Mouse (Mus musculus) heart, postnatal 0 days (tissue): ENCODE results near the gene Atp8a1.

Experiments used
- CTCF ChIP-seq: IDR thresholded peaks from 2 replicates; pipeline ENCODE4 v1.5.1; 2016; ENCODE audit warnings: antibody characterized with exemption, control low read depth, low read depth
- EP300 ChIP-seq: IDR thresholded peaks from 2 replicates; pipeline ENCODE4 v1.6.1; 2016; ENCODE audit warnings: antibody characterized with exemption, low read depth

DNA sequence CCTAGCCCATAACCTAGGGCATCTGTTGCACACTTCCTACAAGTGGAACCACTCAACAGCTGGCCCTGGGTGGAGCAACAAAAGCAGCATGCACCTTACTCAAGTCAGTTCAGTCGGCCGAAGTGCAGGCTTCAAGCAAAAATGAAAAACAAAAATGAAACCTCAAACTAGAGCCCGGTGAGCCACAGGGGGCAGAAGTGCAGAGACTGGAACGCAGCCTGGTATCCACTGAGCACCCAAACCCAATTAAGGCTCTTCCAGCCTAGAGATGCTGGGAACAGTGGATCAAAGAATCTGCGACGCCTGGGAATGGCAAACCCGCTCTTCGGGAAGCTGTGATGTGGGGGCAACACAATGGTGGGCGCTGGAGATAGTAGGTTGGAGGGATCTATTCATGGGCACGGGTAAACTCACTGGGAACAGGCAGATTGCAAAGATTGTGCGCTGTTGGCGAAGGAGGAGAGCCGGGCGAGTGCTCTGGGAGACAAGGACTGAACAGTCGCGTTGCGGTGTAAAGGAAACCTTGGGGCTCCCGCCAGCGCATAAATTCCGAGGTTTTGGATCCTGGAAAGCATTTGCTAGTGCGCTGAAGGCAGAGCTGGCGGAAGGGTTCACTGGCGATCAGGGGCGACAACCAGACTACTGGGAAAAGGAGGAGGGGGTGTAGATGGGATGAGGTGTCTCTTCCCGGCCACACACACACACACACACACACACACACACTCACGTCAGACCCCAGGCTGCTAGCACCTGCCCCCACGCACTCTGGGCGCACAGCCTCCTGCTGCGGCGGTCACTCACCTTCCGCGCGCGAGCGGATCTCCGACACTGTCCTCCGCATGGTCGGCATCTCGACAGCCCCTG, 641 bp downstream of the Atp8a1 start:
- TF ChIP-seq CTCF (no peak; the same call in 1 of the 2 replicates), EP300 (no peak)
